Mouse (Mus musculus) limb, embryonic 14.5 days (tissue): ENCODE measurements around the gene N4bp1. TPM values are rescaled to one million over a fixed set of nuclear protein-coding genes. Genes with fewer than 3 reads are reported as not detected.

Experiments
- ATAC-seq: fragments of 200-750 bp; cut with Nextera tagmentation; 2 replicates; pipeline ENCODE4 v1.8.0; 2017; ENCODE audit warnings: low read depth, moderate number of reproducible peaks, moderate TSS enrichment; ENCODE audit not compliant: low FRiP score
- DNase-seq: peaks from one replicate; pipeline ENCODE4 v3.0.0-alpha.2; 2015; ENCODE audit warnings: low spot score
- H3K27ac ChIP-seq: fragments of 300-500 bp; sonication (generic); replicated peaks from 2 replicates; pipeline ENCODE4 v1.5.1; 2014; ENCODE audit warnings: low read depth, mild to moderate bottlenecking, low read length, moderate library complexity, mixed read lengths
- H3K27me3 ChIP-seq: fragments of 300-500 bp; sonication (generic); 2 replicates; pipeline ENCODE4 v1.6.1; 2014; ENCODE audit warnings: low read length, mixed read lengths; ENCODE audit not compliant: control insufficient read depth, insufficient read depth
- H3K36me3 ChIP-seq: fragments of 300-500 bp; sonication (generic); 2 replicates; pipeline ENCODE4 v1.6.1; 2014; ENCODE audit warnings: mild to moderate bottlenecking, low read length, moderate library complexity, mixed read lengths; ENCODE audit not compliant: control insufficient read depth, insufficient read depth
- H3K4me1 ChIP-seq: fragments of 300-500 bp; sonication (generic); 2 replicates; pipeline ENCODE4 v1.6.1; 2014; ENCODE audit warnings: antibody characterized with exemption, low read length, mixed read lengths; ENCODE audit not compliant: control insufficient read depth, insufficient read depth
- H3K4me2 ChIP-seq: fragments of 300-500 bp; sonication (generic); replicated peaks from 2 replicates; pipeline ENCODE4 v1.6.1; 2014; ENCODE audit warnings: low read depth, mild to moderate bottlenecking, low read length, moderate library complexity; ENCODE audit not compliant: severe bottlenecking
- H3K4me3 ChIP-seq: fragments of 300-500 bp; sonication (generic); replicated peaks from 2 replicates; pipeline ENCODE4 v1.5.1; 2014; ENCODE audit warnings: low read length
- H3K9ac ChIP-seq: fragments of 300-500 bp; sonication (generic); 2 replicates; pipeline ENCODE4 v1.6.1; 2014; ENCODE audit warnings: mild to moderate bottlenecking, low read depth, low read length, moderate library complexity; ENCODE audit not compliant: severe bottlenecking
- H3K9me3 ChIP-seq: fragments of 300-500 bp; sonication (generic); 2 replicates; pipeline ENCODE4 v1.6.1; 2016; ENCODE audit warnings: low read length; ENCODE audit not compliant: control insufficient read depth
- POLR2A ChIP-seq: fragments of 200-500 bp; IDR thresholded peaks from 2 replicates; pipeline ENCODE4 v1.8.0; 2012; ENCODE audit warnings: inconsistent platforms, mild to moderate bottlenecking, moderate library complexity, borderline replicate concordance; ENCODE audit not compliant: insufficient read depth, insufficient read length; ENCODE audit errors: extremely low read depth
- WGBS: fragments of 180-500 bp; shearing (Covaris S2); extraction: QIAGEN DNeasy Blood & Tissue Kit; methylation state at CpG from one replicate; pipeline ENCODE4 v1.1.7; 2014; 5-methylcytosine and 5-hydroxymethylcytosine counted together
- polyA plus RNA-seq, 2 experiments: library from polyadenylated mRNA; depleted of rRNA in 1 of 2; stranded (reverse) in 1 of 2; unstranded in 1 of 2; fragments of >200 nt; fragmentation: Nextera tagmentation in 1 of 2; extraction: Ambion mirVana in 1 of 2; gene quantifications; 2 replicates each; pipeline versions ENCODE4 v1.2.1 to v1.2.3; 2012 to 2014

The N4bp1 gene
- 20.3 and 23.3 TPM in 2 replicates for polyA plus RNA-seq (2012; rRNA removed)
- 11.8 and 12.1 TPM in 2 replicates for polyA plus RNA-seq (2014; fragmentation: Nextera tagmentation; extraction: Ambion mirVana)

GRCm38 (mm10) chr8:86884489-86885463 is at the start of gene N4bp1:
Gene N4bp1, minus strand, starts transcription at chr8:86885258.
- peak within 1 kb of the TSS; percentile 88 for H3K4me2 ChIP-seq
- H3K4me1 ChIP-seq, result peaks cover 30% of the 10 kb centered on the region
- H3K4me3 ChIP-seq, result peak within 1 kb of the TSS; percentile 91
- no peaks in the 10 kb centered on the region for H3K9me3 ChIP-seq
- peak within 1 kb of the TSS; percentile 91 for H3K9ac ChIP-seq
- ATAC-seq (peak; percentile 89), DNase-seq (peak; percentile 90)
- no peaks in the 10 kb centered on the region for H3K27me3 ChIP-seq
- peak within 1 kb of the TSS; percentile 90 for H3K27ac ChIP-seq
- WGBS, result 0% methylated on average over 68 of the region's 119 CpGs
- H3K36me3 ChIP-seq, result peaks cover 4% of the 10 kb centered on the region
- 0 out of 2 replicates have a peak, but pooled peaks have one; percentile 29 for TF ChIP-seq POLR2A

- DNase-seq (no peak), ATAC-seq (no peak)
- no peaks in the 10 kb centered on the region for H3K4me1 ChIP-seq
- no peak overlapping the region for H3K9ac ChIP-seq
- 73% methylated on average over 5 of the region's 5 CpGs for WGBS
- TF ChIP-seq POLR2A, result no peak
- no peaks in the 10 kb centered on the region for H3K9me3 ChIP-seq
- no peaks in the 10 kb centered on the region for H3K27me3 ChIP-seq
- no peak overlapping the region for H3K4me3 ChIP-seq
- no peak overlapping the region for H3K4me2 ChIP-seq
- no peak overlapping the region for H3K27ac ChIP-seq
- H3K36me3 ChIP-seq, result no peaks in the 10 kb centered on the region
Measured at GRCm38 (mm10) chr8:86934841-86935240, 49.8 kb upstream of the N4bp1 start.

- no peaks in the 10 kb centered on the region for H3K27me3 ChIP-seq
- H3K9ac ChIP-seq, result no peak overlapping the region
- DNase-seq (no peak), ATAC-seq (no peak)
- no peak overlapping the region for H3K27ac ChIP-seq
- 61% methylated on average over 13 of the region's 13 CpGs for WGBS
- H3K4me2 ChIP-seq, result no peak overlapping the region
- TF ChIP-seq POLR2A, result no peak
- H3K9me3 ChIP-seq, result no peaks in the 10 kb centered on the region
- H3K4me3 ChIP-seq, result no peak overlapping the region
- H3K4me1 ChIP-seq, result no peaks in the 10 kb centered on the region
- no peaks in the 10 kb centered on the region for H3K36me3 ChIP-seq
Measured at GRCm38 (mm10) chr8:86934393-86934792, 49.3 kb upstream of the N4bp1 start.

GRCm38 (mm10) chr8:86933898-86934297 is 48.8 kb upstream of the N4bp1 start:
- Histone ChIP-seq H3K27me3 (no peaks in the 10 kb centered on the region), H3K4me1 (no peaks in the 10 kb centered on the region), H3K4me3 (no peak overlapping the region), H3K36me3 (no peaks in the 10 kb centered on the region), H3K4me2 (no peak overlapping the region), H3K9me3 (no peaks in the 10 kb centered on the region), H3K27ac (no peak overlapping the region), H3K9ac (no peak overlapping the region)
- 8% methylated on average over 9 of the region's 9 CpGs for WGBS
- DNase-seq (peak; percentile 62), ATAC-seq (no peak)
- TF ChIP-seq POLR2A, result no peak

- H3K9ac ChIP-seq, result no peak overlapping the region
- WGBS, result 63% methylated on average over 8 of the region's 8 CpGs
- H3K4me1 ChIP-seq, result peaks cover 4% of the 10 kb centered on the region; the same call in 1 of the 2 replicates
- no peak for TF ChIP-seq POLR2A
- ATAC-seq, result no peak
- no peaks in the 10 kb centered on the region for H3K27me3 ChIP-seq
- no peak for DNase-seq
- H3K27ac ChIP-seq, result no peak overlapping the region
- no peak overlapping the region for H3K4me3 ChIP-seq
- no peaks in the 10 kb centered on the region for H3K9me3 ChIP-seq
- H3K36me3 ChIP-seq, result no peaks in the 10 kb centered on the region
- H3K4me2 ChIP-seq, result no peak overlapping the region
Measured at GRCm38 (mm10) chr8:86926237-86926636, 41.2 kb upstream of the N4bp1 start.
